Mouse (Mus musculus) embryonic fibroblast, embryonic 13.5 days (primary cell): ENCODE results near the gene Tango6.

Experiments
- CTCF ChIP-seq: IDR thresholded peaks from 2 replicates; pipeline ENCODE4 v1.5.1; 2011; ENCODE audit warnings: mild to moderate bottlenecking, control low read depth, low read length, moderate library complexity, borderline replicate concordance; ENCODE audit not compliant: insufficient read depth
- POLR2A ChIP-seq: IDR thresholded peaks from 2 replicates; pipeline ENCODE4 v1.6.1; 2011; ENCODE audit warnings: low read depth, mild to moderate bottlenecking, control low read depth, low read length, moderate library complexity

GRCm38 (mm10) chr8:106805859-106806258 is 123.0 kb downstream of the Tango6 start:
- no peak for TF ChIP-seq CTCF
- no peak for TF ChIP-seq POLR2A
